Comparison of ENCODE assay signal across 24 mouse cellular contexts in the genomic region with DNA sequence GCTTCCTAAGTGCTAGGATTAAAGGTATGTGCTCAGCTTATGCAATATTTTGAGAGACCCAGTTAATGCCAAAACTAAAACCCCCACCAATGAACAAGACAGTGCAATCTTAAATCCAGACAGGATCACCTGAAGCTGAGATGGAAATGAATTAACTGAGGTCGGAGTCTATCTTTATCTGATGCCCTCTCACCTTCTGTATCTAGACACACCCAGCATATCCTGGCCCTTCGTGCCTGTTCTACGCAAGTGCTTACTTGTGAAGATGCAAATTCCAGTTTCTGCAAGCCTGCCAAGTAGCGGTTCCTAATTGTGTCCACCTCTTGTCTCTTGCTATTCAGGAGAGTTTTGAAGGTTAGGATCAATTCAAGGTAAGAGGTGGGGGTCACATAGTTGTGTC.
"Had no signal": no experiment of that assay in that cellular context is flagged by ENCODE, and none has a peak within 500 bp of the region (broad histone marks: within the 10 kb centered on the region; RNA-seq: fewer than 3 reads in every experiment).

No protein-coding gene starts in this region.

- H3K4me3 ChIP-seq: heart, adult 2 months; heart, embryonic 13.5 days; heart, embryonic 15.5 days; hindbrain, embryonic 13.5 days; hindbrain, embryonic 15.5 days; kidney, embryonic 15.5 days; limb, embryonic 13.5 days; limb, embryonic 15.5 days; liver, embryonic 13.5 days; liver, embryonic 15.5 days had no signal

- H3K27ac ChIP-seq: heart, adult 2 months; heart, embryonic 13.5 days; heart, embryonic 15.5 days; hindbrain, embryonic 13.5 days; hindbrain, embryonic 15.5 days; hindbrain, postnatal 0 days; kidney, embryonic 15.5 days; kidney, postnatal 0 days; limb, embryonic 13.5 days; limb, embryonic 15.5 days; liver, embryonic 13.5 days; liver, embryonic 15.5 days had no signal

- DNase-seq: gastrocnemius, postnatal 14 days; gastrocnemius, postnatal 36 days; heart, adult 2 months; heart, postnatal 14 days; heart, postnatal 36 days; kidney, adult 11 months; kidney, adult 2 months; kidney, adult 9 months; kidney, postnatal 14 days; kidney, postnatal 36 days; layer of hippocampus, adult 9-11 months; layer of hippocampus, postnatal 36 days; left cerebral cortex, postnatal 4 days; liver, embryonic 13.5 days had no signal

- H3K4me1 ChIP-seq: hindbrain, embryonic 13.5 days; hindbrain, embryonic 15.5 days; kidney, embryonic 15.5 days; limb, embryonic 13.5 days; limb, embryonic 15.5 days; liver, embryonic 13.5 days; liver, embryonic 15.5 days had no signal
